ENCODE assay signal across 8 mouse cellular contexts in genomic region chr6:113891225-113891967, GRCm38 (mm10).
A peak's percentile ranks its signal among the peaks of the same experiment; 100 is the strongest.
DNase-seq lines count a peak whose midpoint lies in the region; ATAC-seq lines count a peak whose summit lies in the region.

No protein-coding gene starts in this region.

- peaks cover 54% of the 10 kb centered on the region for H3K4me1 ChIP-seq in hindbrain, embryonic 13.5 days (replicated peaks)

- no peaks in the 10 kb centered on the region for H3K36me3 ChIP-seq in hindbrain, embryonic 13.5 days

- ATAC-seq in hindbrain, embryonic 13.5 days (ENCODE audit: low FRiP score) = peak; percentile 77

- peaks cover 18% of the 10 kb centered on the region; the same call in 1 of the 2 replicates for H3K27me3 ChIP-seq in hindbrain, embryonic 13.5 days

- peak overlapping the region; percentile 70 for H3K4me3 ChIP-seq in hindbrain, embryonic 13.5 days

- under 1% methylated on average over 40 of the region's 49 CpGs for WGBS in hindbrain, embryonic 13.5 days

- H3K4me2 ChIP-seq in hindbrain, embryonic 13.5 days = peak overlapping the region; percentile 91

- peak overlapping the region; percentile 90 for H3K27ac ChIP-seq in hindbrain, embryonic 13.5 days

- DNase-seq in left cerebral cortex, adult 18-20 months (ENCODE audit: low spot score in 2 of 2) = peak; percentile 54 to 65
- no peak for DNase-seq in left cerebral cortex, adult 11 months (ENCODE audit: low spot score)
- peak; percentile 87 to 90 for DNase-seq in cerebellum, postnatal 10 days
- DNase-seq in liver = peak; percentile 16
- peak; percentile 66 for DNase-seq in right cerebral cortex, adult 18-20 months
- DNase-seq in gastrocnemius, postnatal 10 days = no peak
- no peak for DNase-seq in gastrocnemius, postnatal 36 days

- H3K9me3 ChIP-seq in hindbrain, embryonic 13.5 days = no peaks in the 10 kb centered on the region

- intact Hi-C loops in gastrocnemius, postnatal 36 days (cut with DNase I) = no loop called here

- H3K9ac ChIP-seq in hindbrain, embryonic 13.5 days = peak overlapping the region; percentile 87

Comparison
In these comparisons a context has a peak if more than half of its experiments do, and no peak if none do; other contexts are left out.
1. DNase-seq: peak in left cerebral cortex, adult 18-20 months (2 of 2), cerebellum, postnatal 10 days (2 of 2), liver (single experiment) and right cerebral cortex, adult 18-20 months (single experiment); none in left cerebral cortex, adult 11 months (single experiment), gastrocnemius, postnatal 10 days (single experiment) and gastrocnemius, postnatal 36 days (0 of 2).